Mouse (Mus musculus) heart, adult 9 months (tissue): ENCODE data around the gene Foxc1.
A peak's percentile ranks its signal among the peaks of the same experiment; 100 is the strongest.

Experiments used
- DNase-seq, 2 experiments: peaks; one replicate each; pipeline ENCODE4 v3.0.0; 2022; ENCODE audit warnings: low spot score in 2 of 2

Foxc1 gene

DNA sequence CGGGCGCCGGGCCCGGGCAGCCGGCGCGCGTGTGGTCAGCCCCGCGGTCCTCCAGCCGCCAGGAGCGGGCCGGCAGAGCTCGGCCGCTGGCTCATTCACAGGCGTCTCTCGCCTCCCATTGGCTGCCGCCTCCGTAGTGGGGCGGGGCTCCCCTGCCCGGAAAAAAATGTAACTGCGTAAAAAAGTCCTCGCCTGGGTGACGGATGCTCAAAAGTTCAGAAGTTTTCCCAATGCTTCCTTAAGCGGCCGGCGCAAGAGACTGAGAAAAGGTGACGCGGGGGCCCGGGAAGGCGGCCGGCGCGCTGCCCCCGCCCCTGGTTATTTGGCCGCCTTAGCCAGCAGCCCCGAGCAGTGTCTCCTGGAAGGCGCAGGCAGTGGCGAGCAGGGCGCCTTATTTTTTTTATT lies at the start of gene Foxc1:
TSS of gene Foxc1 (plus strand) at position 206 of the 405 bp plus-strand sequence.
- DNase-seq: peak; percentile 94

DNA sequence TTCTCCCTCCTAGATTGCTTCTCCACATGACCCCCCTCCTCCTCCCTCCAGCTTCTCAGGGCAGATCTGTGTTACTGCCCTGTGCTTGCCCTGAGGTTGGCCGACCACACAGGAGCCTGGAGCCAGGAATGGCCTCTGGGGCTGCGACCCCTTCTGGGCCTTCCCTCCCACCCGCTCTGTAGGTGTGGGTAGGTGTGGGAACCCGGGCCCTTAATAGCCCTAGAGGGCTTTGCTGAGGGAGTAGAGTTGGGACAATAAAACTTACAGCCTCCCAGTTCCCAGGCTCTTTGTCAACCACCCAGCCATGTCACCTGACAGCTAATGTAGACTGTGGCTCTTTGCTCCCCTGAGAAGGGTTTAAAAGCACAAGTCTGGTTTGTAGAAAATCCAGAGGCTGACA lies 46.0 kb upstream of the Foxc1 start:
- no peak for DNase-seq

DNA sequence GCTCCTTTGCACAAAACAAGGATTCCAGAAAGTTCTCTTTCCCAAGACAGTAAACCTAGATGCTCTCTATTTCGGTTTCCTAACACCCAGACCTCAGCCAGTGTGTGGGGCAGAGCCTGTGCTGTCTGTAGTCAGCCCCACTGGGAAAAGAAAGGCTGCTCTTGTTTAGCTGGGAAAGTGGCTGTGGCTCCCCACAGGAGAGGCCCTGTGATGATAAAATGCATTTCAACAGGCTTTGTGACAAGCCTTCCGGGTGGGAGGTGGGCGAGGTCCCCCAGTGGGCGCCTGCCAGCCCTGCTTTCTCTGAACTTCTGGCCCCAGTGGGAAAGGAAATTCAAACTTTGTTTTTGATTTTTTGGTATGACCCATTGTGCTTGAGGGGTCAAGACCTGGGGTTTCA lies 45.4 kb upstream of the Foxc1 start:
- no peak for DNase-seq

DNA sequence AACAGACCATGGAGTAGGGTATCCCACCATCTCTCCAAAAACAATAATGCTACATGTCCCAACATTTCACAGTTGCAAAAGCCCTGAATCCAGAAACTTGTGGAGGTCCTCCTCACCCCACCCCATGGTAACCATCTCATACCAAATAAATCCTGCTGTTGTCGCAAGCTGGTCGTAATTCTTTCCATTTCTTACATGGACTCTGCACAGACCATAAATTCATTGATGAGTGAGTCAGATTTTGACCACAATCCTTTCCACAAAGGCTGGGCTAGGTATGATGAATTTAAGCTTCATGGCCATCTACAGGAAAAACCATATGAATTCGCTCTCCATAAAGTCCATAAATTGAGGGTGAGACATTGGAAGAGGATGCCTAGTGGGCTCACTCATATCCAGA lies 42.0 kb upstream of the Foxc1 start:
- no peak for DNase-seq

DNA sequence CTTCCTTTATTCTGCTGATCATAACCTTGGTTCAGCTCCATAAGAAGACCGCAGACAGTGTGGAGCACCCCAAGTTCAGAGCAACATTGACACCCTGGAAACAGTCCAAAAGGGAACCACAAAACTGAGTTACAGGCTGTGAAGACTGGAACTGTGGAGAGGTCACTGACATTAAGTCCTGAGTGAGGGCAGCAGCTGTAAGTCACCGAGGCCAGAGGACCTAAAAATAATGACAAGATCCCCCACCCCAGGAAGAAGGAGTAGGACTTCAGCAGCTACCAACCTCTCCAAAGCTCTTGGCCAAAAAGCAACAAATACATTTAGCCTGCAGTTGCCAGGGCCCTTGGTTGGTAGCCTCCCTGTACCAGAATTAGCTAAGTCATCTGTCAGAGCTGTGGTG lies 40.9 kb upstream of the Foxc1 start:
- no peak for DNase-seq

DNA sequence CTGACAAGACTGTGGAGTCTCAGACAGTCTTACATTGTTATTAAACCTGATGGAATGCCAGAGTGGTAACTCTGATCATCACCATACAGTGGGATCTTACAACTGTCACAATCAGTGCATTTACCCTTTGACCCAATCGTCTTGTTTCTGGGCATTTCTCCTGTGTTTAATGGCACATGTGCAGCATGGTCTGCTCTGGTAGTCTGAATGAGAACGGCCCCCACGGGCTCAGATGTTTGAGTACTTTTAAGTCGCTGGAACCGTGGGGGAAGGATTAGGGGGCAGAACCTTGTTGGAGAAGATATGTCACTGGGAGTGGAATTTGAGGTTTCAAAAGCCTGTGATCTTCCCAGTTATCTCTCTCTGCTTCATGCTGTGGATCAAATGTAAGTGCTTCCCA lies 33.6 kb upstream of the Foxc1 start:
- DNase-seq: no peak

DNA sequence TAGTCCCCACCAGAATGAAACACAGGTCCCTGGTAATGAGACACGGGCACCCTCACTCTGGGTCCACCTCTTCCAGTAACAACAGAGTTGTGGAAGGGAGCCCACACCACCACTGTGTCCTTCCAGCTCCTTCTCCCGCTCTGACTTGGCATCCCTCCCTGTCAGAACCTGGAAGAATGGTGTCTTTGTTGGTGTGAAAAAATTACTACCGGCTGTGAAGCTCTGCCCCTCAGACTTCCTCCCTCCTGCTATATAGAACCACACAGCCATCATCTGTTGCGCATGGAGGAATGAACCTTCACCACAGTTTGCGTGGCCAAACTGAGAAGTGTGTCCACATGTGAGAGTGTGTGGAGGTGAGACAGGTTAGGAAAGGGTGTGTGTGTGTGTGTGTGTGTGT lies 30.7 kb upstream of the Foxc1 start:
- no peak for DNase-seq

DNA sequence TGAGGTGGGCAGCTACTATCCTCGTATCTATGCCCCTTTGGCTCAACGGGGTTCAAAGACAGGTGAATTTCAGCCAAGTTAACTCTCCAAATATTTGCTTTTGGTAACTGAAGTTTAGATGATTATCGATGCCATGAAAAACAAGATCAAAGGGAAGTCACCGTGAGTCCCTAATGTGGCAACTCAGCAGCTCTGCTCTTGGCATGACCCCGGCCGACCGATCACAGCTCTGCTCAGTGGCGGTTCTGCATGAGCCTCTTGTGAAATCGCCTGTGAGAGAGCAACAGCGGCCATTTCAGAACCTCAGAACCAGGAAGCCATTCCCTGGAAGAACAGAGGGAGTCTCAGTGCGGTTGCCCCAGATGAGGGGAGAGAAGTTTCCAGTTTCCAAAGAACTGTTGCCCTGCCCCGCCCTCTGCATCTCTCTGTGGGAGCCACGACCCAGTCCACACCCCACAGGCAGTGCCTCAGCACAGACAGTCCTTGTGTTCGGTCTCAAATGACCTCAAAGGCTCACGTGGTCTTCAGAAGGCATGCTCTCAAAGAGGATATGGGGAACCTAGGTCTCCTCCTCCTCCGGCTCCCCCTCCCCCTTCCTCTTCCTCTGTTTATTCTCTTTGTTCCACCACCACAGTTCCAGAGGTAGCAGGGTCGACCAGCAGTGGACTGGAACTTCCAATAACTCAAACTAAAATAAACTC lies 27.0 kb upstream of the Foxc1 start:
- no peak for DNase-seq

DNA sequence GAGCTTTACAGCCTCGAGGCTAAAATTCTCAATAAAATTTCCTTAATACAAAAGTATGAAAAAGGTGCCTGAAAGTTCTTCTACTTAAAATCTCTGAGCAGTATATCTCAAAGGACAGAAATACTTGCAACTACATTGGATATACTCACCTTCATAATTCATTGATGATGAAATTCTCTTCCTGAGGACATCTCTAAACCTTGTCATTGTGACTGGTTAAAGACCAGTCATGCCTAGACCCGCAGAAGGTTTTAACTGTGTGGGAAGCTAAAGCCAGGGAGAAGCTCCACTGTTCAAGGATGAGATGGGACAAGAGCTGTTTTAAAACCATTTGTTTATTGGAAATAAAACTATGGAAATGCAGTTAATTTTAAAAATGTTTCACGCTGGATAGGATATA lies 26.1 kb upstream of the Foxc1 start:
- DNase-seq: no peak

DNA sequence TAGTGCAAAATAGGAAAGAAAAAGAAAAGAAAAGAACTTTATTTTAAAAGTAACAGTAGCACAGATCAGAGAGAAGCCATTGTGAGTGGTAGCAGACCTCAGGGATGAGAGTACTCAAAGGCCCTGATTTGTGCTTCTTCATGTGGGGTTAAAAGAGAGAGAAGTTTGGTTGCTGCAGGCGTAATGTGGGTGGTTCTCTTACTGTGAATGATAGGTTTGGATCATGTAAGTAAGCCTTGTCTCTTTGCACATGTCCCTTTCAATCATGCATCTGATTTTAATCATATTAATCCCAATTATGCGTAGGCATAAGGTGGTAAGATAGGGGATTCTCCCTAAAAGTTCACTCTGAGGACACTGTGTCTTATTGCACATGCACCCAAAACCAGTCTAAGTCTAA lies 24.4 kb upstream of the Foxc1 start:
- no peak for DNase-seq

DNA sequence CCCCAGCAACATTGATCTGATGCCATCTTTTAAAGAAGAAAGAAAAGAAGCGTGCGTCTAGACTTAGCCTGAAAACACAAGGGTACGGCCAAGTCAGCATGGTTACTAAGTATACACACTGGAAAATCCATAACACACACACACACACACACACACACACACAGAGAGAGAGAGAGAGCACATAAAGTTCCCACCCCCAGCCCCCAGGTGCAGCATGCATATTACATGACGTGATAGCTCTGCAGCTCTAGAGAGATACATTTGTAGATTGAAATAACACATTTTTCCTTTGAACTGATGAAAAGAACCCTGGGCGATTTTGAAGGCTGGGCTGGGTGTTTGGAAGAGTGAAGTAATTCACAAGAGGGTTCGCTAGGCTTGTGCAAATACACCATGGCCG lies 21.7 kb upstream of the Foxc1 start:
- no peak for DNase-seq

DNA sequence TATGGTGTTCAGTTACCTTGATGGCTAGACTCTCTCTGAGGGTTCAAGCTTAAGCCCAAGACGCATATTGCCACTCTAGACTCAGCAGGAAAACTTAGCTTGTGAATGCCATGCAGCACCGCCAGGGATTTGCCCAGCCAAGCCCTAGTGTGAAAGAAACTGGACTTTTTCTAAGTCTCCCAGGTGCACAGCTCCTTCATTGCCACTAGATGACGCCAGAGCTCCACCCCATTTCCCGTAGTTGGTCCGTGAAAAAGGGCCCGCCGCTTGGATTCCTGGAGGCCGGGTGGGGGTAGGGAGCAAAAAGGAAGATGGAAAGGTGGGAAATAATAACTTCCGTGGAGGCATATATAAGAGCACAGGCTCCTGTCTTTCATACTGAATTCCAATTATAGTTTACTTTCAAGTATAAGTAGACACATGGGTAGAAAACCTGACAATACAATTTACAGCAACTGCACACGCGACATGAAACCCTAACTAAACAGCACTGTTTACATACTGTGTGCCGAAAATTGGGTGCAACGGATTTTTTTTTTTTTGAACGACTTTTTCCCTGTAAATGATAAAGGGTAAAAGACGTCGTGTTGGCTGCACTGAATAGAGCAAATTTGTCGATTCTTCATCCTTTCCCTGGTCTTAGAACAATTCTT lies 13.8 kb upstream of the Foxc1 start:
- peak in 1 of 2 experiments; percentile 19 for DNase-seq

DNA sequence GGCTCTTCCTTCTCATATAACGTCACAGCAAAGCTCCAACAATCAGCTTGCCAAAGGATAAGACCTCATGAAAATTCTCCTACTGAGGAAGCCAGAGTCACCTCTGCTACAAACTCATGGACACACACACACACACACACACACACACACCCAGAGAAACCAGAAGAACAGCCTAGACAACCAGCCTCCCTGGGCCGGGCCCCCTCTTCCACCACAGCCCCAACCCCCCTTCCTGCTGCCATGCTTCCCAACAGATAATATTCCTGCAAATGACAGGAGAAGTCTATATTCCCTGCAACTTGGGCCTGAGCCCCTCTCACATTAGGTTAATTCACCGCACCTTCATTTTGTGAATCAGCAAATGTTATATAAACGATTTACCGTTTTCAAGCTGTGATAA lies 13.3 kb upstream of the Foxc1 start:
- DNase-seq: no peak

DNA sequence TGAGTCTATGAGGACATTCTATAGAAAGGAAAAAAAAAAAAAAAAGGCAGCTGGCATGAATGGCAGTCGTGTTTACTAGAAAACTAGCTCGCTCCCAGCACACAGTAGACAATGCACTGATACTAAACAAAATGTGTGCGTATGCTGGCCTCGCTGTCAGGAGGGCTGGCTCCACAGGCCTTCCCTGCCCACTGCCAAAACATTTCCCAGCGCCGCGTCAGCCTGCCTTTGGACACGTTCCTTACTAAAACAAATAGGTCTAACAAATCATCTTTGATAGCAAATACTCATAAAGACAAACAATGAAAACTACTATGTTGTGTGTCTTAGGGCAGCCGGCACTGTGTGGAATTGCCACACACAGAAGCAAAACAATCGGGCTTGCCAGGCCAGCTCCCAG lies 9.1 kb upstream of the Foxc1 start:
- DNase-seq: no peak

DNA sequence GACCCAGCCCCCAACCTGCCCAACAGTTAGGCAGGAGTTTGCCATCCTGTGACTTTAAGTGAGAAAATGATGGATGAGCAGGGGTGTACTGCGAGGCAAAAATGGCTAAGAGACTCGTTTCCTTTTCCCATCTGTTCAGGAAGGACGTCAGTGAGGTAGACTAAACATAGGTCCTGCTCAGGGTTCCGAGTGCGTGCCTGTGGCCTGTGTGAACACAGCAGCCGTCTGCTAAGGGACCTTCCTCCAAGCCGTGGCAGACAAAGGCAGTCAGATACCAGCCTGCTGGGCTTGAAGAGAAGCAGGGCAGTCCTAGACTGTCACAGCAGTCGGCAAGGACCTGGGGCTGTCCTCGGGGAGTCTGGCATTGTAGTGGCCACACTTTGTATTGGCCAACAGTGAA lies 8.4 kb upstream of the Foxc1 start:
- no peak for DNase-seq

DNA sequence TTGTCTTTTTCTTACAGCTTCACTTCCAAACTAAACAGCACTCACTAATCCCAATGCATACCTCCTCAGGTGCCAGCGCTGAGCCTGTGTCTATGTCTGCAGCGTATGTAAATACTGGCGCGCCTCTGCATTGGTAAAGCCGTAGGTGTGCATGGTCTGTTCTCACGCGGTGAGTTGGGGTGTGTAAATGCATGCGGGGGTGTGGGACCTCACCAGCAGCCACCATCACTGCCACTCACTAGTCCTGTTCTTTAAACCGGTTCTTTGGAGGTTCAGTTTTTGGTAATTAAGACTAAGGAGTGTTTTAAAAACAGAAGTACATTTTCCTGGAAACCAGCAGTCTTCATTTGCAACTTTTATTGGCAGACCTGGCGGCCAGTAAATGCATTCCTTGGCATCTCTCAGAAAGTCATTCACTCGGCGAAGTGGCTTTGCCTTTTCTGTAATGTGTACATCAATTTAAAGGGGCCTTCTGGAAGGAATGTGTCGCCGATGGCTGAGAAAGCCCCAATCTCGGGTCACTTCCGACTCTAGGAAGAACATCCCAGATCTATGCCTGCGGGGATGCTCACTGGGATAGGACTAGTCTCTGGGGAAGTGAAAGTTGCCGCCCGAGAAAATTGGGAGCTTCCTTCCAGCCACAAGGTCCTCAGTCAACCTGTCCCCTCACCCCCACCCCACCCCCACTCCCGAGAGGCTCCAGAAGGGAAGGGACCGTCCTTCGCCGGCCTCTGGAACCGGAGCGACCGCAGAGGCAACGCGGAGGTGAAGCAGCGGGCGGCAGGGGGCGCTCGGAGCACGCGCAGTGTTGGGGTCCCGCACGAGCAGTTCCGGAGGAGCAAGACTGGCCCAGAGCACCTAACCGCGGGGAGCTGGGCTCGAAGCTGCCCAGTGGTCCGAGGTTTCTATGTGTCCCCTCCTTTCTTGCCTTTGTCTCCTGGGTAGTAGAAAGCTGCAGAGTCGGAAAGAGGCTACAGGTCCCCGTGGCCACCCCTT lies 5.6 kb upstream of the Foxc1 start:
- DNase-seq: peak; percentile 76 to 84

DNA sequence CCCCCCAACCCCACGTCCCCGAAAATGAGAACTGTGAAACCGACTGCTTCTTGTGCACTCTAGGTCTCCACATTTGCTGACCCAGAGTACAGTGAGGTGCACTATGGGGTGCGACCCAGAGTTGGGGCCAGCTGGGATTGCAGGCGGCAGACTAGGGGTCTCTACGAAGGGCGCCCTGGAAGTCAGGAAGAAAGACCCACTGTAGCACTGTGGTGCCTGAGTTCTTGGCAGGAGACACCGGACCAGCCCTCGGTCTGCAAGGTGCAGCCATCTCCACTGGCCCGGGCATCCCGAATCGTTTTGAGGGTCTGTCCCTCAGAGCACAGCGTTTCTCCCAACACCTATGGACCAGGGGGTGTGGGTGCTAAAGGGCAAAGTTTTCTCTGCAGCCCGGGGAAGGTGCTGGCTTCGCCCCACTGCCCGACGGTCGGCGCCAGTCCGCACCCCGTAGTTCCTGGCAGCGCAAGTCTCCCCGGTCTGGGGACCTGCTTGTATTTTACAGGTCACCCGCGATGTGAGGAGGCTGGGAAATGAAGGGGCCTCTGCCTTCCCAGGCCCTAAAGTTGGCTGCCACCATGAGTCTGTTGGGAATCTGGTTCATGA lies 4.6 kb upstream of the Foxc1 start:
- no peak for DNase-seq

DNA sequence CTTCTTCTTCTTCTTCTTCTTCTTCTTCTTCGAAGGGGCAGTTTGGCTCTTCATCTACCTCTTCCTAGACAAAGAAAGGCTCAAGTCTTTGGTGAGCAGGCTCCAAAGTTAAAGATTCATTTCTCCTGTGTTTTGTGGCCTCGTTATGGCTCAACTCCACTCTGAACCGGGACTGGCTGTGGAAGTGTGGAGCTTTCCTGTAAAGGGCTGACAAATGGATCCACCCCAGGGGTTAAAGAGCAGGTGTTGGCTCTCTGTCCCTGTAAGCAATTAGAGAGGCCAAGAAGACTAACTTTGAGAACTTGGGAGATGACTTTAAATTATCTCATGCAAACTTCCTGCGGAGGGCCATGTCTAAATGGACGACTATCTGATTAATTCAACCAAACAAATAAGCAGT lies 4.0 kb upstream of the Foxc1 start:
- DNase-seq: no peak

DNA sequence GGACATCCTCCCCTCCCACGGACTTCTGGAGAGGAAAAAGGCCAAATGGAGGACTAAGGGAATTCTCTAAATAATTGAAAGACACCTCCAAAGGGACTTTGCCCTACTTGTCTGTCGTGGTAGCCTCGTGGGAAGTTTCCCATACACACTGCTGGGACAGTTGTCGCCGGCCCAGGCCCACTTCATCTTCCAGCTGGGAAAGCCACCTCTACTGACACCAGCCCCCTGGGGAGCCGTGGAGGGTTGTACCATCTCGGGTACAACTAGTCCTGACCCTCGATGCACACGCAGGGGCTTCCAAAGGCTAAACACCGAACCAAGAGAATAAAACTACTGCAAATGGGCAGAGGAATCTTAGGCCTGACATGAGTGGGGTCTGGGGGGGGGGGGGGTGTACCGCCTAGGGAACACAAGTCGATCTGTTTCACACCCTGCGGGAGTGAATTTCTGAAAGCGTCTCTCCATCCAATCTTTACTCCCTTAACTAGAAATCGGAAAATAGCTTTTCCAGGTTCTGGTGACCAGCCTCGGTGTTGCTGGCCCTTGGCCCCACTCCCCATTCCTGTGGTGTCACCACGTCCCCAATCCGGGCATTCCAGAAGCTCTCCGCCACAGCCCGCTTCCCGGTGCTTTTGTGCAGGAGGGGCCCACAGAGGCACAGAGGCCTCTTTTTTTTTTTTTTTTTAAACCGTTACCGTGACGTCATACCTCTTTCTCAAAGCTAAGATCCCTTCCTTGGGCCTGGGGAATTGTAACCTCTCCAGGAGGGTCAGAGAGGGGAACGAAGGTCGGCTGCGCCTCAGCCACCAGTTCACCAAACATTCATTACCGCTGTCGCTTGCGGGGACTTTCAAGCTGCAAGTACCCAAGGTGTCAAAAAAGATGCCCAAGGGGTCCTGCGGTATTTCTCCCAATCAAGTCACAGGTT lies 3.0 kb upstream of the Foxc1 start:
- DNase-seq: no peak

DNA sequence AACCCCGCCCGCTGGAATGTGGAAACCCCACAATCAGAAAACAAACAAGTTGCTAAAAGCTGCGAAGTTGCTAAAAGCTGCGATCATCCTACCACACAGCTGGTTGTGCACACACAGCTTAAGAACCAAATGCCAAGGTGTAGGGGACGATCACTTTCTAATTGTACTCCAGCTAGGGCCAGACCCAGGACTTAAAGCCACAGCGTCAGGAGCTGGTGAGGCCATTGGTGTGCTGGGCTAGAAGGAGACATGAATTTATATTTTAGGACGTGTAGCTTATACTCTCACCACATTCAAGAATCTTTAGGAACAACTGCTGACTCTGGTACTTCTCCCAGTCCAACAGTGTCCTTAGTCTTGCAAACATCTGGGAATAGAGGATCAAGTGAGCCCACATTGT lies 1.9 kb upstream of the Foxc1 start:
- DNase-seq: no peak

DNA sequence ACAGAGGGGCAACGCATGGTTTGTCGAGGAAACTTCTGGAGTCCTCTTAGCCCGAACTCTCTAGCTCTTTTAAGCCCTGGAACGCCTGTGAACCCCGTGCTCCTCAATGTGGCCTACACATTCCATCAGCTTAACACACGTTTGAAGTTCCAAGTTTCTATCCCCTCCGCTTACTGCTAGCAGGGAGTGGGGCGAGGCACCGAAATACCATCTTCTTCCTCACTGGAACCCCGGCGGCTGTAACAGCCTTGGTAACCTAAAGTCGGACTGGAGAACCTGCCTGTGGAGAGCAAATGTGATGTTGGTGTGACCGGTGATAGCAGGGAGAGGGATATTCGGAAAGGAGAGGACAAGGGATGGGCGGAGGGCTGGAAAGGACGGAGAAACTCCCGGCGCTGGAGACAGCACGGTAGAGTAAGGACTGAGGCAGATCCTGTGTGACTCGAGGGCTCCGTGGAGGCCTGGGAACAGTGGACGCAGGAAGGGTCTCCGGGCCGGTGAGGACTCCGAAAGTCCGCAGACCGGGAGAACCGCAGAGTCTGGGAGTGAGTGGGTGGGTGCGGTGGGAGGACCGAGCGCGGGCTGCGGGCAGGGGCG lies 504 bp upstream of the Foxc1 start:
- DNase-seq: no peak
